Mouse (Mus musculus): ENCODE results near the gene Gtpbp10.
A peak's percentile ranks its signal among the peaks of the same experiment; 100 is the strongest.

The Gtpbp10 gene

GRCm38 (mm10) chr5:5495042-5495441, 64.3 kb downstream of the Gtpbp10 start:
- no peak for DNase-seq

- DNase-seq = peak; percentile 43
Measured at GRCm38 (mm10) chr5:5494269-5495005, 64.9 kb downstream of the Gtpbp10 start.

- DNase-seq = no peak
Measured at GRCm38 (mm10) chr5:5492163-5492562, 67.2 kb downstream of the Gtpbp10 start.

All from cerebellum, adult 8-10 months (tissue).